Mouse (Mus musculus) thymus, postnatal 25 days (tissue): Measurements from ENCODE around the gene Mthfs.
"Not testable (repeated sequence)": the region's sequence is repeated elsewhere in the genome, so short reads cannot be mapped to it uniquely, and the experiment has no call there.

Experiments used
- DNase-seq: peaks from one replicate; pipeline ENCODE4 v3.0.0; 2022

Mthfs gene

GRCm38 (mm10) chr9:89210353-89211064 is at the start of gene Mthfs:
TSS of gene Mthfs (plus strand) at chr9:89210676.
- not testable (repeated sequence) for DNase-seq

- DNase-seq, result not testable (repeated sequence)
Observed at GRCm38 (mm10) chr9:89172539-89172938, 37.9 kb upstream of the Mthfs start.

- peak; percentile 77 for DNase-seq
Observed at GRCm38 (mm10) chr9:89178833-89179232, 31.6 kb upstream of the Mthfs start.

DNA sequence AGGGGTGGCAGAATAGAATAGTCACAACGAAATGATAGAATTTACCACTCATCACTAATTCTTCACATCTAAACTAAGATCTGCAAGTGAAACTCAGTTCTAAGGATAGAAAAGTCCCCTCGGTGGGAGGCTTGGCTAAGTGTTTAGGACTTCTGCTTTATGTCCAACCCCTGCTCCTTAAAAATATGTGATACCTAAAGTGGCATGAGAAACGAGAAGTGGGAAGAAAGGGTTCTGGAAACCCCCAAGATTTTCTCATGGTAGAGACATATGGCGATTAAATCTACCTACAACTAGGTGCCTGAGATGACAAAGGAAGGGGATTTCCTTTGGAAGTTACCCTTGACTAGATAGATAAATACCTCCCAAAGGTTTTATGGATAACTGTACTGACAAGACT is 31.0 kb upstream of the Mthfs start:
- not testable (repeated sequence) for DNase-seq

DNA sequence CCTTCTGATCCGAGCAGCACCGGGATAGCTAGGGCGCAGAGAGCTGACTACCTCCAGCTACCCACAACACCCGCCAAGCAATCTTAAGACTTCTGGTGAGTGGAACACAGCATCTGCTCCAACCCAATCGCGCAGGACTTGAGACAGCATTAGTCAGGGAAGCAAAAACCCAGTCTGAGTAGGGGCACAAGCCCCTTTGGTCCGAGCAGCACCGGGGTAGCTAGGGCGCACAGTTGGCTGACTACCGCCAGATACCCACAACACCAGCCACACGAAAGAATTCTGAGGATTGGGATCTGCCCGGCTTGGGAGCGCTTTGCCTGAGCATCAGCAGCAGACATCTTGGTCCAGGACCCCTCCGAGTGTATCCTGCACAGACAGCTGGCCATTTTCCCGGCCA is 23.5 kb upstream of the Mthfs start:
- DNase-seq, result not testable (repeated sequence)

- not testable (repeated sequence) for DNase-seq
Observed at GRCm38 (mm10) chr9:89195483-89195882, 15.0 kb upstream of the Mthfs start.

DNA sequence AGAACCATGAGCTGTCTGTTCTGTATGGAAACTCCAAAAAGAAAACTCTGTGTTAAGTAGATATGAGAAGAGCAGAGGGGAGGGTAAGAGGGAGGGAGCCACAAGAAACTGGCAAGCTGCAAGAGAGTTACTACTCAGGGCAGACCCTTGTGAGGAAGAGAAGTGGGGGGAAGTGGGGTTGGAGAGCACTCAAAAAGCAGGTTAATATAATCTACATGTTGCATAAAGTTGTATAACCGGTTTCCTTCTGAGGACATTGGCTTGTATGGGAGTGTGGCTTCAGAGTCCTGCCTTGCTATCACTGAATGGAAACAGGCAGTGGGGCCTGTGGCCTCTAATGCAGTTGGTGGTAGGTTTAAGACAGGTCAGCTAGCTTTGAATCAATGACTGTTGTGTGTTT is 13.0 kb upstream of the Mthfs start:
- DNase-seq, result not testable (repeated sequence)

GRCm38 (mm10) chr9:89198349-89198748 is 12.1 kb upstream of the Mthfs start:
- DNase-seq, result not testable (repeated sequence)

- peak; percentile 54 for DNase-seq
Observed at GRCm38 (mm10) chr9:89198969-89199416, 11.5 kb upstream of the Mthfs start, which contains the start of the genes Bcl2a1b and Gm29094. TSS of gene Bcl2a1b (plus strand) at chr9:89199209. TSS of gene Gm29094 (plus strand) at chr9:89199379.

DNA sequence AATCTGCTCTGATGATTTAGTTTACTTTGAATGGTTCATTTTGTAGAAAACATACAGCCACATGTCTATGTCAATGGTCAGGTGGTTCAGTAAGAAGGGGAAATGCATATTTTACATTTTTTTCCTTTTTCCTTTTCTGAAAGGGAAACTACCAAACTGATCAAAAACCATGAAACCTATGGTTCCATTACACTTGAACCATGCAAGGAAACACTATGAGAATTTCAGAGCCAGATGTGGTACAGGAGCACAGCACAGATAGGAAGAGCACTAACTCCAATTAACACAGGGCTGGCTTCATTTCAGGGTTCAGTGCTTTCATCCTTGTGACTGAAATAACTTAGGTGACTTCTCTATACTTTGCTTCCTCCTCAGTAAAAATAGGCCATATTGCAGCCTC is 8.2 kb upstream of the Mthfs start:
- DNase-seq, result not testable (repeated sequence)

DNA sequence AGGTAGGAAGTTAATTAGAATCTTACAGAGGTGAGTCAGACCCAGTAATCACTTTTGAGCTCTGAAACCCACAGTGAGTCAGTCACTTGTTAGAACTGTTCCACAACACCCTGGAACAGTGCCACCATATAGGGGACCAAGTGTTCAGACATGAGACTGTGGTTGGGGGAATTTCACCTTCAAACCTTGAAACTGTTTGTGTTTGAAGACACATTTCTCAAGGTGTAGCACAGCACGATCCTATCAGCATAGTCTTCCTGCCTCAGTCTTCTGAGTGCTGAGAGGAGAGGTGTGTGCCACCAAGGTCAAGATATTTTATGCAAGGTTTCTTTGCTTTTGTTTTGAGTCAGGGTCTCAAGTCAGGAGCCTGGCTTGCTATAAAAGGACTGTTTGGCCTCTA is 1.5 kb upstream of the Mthfs start:
- not testable (repeated sequence) for DNase-seq

GRCm38 (mm10) chr9:89211065-89211858 is 786 bp downstream of the Mthfs start:
- DNase-seq, result peak; percentile 89

DNA sequence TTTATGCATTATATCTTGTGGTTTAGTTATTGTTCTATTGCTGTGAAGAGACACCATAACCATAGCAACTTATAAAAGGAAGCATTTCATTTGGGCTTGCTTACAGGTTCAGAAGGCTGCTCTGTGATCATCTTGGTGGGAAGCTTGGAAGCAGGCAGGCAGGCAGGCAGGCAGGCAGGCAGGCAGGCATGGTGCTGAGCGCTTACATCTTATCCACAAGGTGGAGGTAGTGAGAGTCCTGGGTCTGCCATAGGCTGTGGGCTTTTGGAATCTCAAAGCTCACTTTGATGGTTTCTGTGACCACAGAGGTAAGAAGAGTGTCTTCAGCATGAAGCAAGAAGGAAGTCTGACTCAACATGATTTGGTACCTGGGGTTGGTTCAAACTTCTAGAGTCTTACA is 2.0 kb downstream of the Mthfs start:
- DNase-seq, result peak; percentile 74

- not testable (repeated sequence) for DNase-seq
Observed at GRCm38 (mm10) chr9:89218174-89218573, 7.7 kb downstream of the Mthfs start.

- DNase-seq, result not testable (repeated sequence)
Observed at GRCm38 (mm10) chr9:89219668-89220067, 9.2 kb downstream of the Mthfs start.

DNA sequence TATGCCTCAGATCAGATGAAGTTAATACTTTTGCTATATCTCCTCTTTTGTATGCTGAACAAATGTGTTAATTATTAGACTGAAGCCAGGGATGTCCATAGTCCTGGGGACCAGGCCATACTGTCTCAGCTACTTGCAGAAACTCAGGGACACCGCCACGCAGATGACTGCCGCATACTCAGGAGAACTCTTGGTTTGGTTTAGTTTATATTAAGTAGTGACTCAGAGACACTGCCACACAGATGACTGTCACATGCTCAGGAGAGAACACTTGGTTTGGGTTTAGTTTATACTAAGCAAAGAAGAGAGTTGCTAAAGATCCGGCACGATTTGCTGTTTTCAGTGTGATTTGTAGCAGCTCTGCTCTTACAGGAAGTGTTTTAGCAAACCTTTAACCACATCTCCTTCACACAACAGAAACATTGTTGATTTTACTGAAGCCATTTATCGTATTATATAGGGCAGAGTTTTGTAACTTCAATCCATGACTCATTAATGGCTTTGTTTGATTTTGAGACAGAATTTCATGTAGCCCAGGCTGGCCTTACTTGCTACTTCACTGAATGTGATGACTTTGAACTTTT is 10.3 kb downstream of the Mthfs start:
- not testable (repeated sequence) for DNase-seq

DNA sequence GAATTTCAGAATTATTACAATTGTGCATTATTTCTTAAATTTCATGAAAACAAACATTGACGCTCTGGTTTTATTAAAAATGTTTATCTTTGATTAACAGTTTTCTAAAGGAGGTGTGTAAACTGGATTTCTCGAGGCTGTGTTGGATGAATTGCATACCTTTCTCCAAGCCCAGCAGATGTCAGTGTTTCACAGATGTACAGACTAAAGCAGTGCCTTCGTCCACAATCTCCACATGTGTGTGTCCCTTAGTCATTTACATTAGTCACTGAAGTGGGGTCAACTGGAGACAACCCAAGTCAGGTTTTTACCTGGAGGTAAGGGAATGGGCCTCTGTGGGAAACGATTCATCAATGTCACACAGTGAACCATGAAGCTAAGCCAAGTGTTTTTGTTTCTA is 15.6 kb downstream of the Mthfs start:
- DNase-seq, result no peak

DNA sequence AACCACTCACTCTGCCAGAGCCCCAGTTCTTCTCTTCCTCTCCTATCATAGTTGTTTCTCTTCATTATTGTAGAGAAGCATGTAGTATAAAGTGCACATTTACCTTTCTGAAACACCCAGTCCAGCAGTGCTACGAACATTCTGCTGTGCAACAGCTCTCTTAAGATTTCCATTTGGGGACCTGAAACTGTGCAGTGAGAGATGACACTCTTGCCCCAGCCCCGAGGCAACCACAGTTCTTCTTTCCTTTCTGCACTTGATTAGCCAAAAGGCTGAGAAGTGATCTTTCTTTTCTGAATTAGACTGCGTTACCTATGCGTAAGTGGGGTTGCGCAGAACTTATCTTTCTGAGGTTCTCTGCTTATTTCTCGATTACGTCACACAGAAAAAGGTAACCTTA is 17.6 kb downstream of the Mthfs start:
- no peak for DNase-seq

DNA sequence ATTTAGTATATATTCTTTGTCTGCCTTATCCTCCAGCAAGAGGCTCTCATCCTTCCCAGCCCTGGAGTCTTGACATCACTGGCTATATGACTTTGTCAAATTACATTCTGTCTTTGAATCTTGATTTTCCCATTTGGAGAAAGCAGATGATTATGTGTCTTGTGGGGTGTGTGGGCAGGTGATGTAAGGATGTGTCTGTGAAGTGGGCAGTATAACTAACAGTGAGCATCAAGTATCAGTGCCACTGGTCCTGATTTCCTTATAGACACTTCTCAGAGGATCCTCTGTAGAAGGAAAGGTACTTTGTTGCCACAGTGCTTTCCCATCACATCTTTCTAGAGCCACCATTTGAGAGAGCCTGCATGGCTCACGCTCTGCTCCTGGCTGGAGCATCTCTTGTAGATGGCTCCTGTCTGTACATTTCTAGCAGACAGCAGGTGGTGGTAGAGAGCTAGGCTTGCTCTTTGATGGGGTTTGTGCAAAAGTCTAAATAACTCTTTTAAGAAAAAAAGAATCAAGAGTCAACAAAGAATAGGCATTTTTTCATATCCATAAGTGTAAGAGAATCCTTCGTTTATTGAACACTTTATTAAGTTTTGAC is 20.5 kb downstream of the Mthfs start:
- peak; percentile 38 for DNase-seq

DNA sequence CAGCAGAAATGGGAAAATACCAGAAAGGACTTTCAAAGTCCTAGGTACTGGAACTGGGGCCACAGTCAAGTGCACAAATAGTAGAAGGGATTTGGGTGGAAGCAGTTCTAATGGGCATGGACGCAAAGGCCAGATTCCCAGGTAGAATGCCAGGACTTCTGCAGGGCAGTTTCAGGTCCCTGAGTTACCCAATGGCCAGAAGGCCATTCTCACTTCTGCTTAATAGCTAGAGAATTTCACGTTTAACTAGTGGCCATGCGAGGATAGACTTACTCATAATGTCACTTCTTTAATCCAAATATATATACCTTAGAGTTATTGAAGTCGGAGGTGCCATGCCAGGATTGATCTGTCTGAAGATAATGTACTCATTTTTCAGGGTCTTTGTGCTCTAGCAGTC is 26.7 kb downstream of the Mthfs start:
- DNase-seq, result not testable (repeated sequence)

GRCm38 (mm10) chr9:89238976-89239505 is 28.6 kb downstream of the Mthfs start:
- DNase-seq, result not testable (repeated sequence)

GRCm38 (mm10) chr9:89240516-89241019 is 30.1 kb downstream of the Mthfs start:
- not testable (repeated sequence) for DNase-seq

- DNase-seq, result no peak
Observed at GRCm38 (mm10) chr9:89253400-89253799, 42.9 kb downstream of the Mthfs start.
